Mouse (Mus musculus): ENCODE data around the gene Ndn. TPM values are rescaled to one million over a fixed set of nuclear protein-coding genes. Genes with fewer than 3 reads are reported as not detected.

The Ndn gene
- 181 and 185 TPM in 2 replicates for polyA plus RNA-seq (2014; fragmentation: Nextera tagmentation; extraction: Ambion mirVana)

DNA sequence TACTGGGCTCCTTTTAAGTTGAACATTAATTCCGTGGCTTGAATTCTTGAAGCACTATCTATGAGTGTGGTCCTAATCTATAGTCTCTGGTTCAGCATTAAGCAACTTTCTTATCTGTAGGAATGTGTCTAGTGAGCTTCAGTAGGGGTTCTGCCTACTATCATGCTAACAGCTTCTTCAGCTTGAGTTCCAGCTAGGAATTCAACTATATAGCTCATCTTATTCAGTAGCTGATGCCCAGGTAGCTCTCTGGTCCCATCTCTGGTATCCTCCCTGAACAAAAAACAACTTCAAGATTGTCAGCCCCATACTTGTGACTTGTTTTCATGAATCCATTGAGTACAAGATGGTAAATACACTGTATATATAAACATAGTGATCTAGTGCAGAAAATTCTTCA lies at the start of gene Ndn:
Gene Ndn (plus strand): TSS at position 301 of the 400 bp plus-strand sequence.
- no peak within 1 kb of the TSS for H3K4me2 ChIP-seq
- peaks cover 4% of the 10 kb centered on the region; the same call in 1 of the 2 replicates for H3K4me1 ChIP-seq (ENCODE audit: control insufficient read depth, insufficient read depth, low read length)
- H3K27me3 ChIP-seq (ENCODE audit: control insufficient read depth, insufficient read depth, low read length): no peaks in the 10 kb centered on the region
- ATAC-seq (ENCODE audit: low FRiP score): no peak
- 0 out of 2 replicates have a peak, but pooled peaks cover 2% of the 10 kb centered on the region for H3K9me3 ChIP-seq (ENCODE audit: control insufficient read depth, low read length)
- H3K27ac ChIP-seq (ENCODE audit: low read depth, low read length): no peak within 1 kb of the TSS
- no peak within 1 kb of the TSS for H3K4me3 ChIP-seq (ENCODE audit: low read depth, low read length)
- no peak within 1 kb of the TSS for H3K9ac ChIP-seq (ENCODE audit: low read length)
- H3K36me3 ChIP-seq (ENCODE audit: control insufficient read depth, insufficient read depth, low read length): no peaks in the 10 kb centered on the region
- DNase-seq (ENCODE audit: low spot score, missing footprints): peak; percentile 64
- 61% methylated on average over 1 of the region's 1 CpGs for WGBS

DNA sequence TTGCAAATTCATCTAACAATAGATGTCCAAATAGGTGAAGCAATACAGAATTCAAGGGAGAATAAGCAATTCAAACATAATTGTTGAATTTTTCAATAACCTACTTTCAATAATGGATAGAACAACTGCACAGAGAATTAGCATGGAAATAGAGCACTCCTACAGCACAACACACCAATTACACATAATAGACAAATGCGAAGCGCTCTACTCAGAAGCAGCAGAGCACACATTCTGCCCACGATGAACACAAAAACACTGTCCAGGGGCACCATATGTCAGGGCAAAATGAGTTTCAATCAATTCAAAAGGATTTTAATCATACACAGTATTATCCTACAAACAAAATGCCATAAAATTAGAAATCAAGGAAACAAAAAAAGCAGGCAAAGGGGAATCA lies 43.9 kb upstream of the Ndn start:
- Histone ChIP-seq H3K4me3 (ENCODE audit: low read depth, low read length) (no peak overlapping the region), H3K27me3 (ENCODE audit: control insufficient read depth, insufficient read depth, low read length) (no peaks in the 10 kb centered on the region), H3K4me2 (no peak overlapping the region), H3K36me3 (ENCODE audit: control insufficient read depth, insufficient read depth, low read length) (no peaks in the 10 kb centered on the region), H3K27ac (ENCODE audit: low read depth, low read length) (no peak overlapping the region), H3K9ac (ENCODE audit: low read length) (no peak overlapping the region), H3K9me3 (ENCODE audit: control insufficient read depth, low read length) (no peaks in the 10 kb centered on the region), H3K4me1 (ENCODE audit: control insufficient read depth, insufficient read depth, low read length) (no peaks in the 10 kb centered on the region)
- no peak for ATAC-seq (ENCODE audit: low FRiP score)
- 65% methylated on average over 3 of the region's 3 CpGs for WGBS
- DNase-seq (ENCODE audit: low spot score, missing footprints): no peak

DNA sequence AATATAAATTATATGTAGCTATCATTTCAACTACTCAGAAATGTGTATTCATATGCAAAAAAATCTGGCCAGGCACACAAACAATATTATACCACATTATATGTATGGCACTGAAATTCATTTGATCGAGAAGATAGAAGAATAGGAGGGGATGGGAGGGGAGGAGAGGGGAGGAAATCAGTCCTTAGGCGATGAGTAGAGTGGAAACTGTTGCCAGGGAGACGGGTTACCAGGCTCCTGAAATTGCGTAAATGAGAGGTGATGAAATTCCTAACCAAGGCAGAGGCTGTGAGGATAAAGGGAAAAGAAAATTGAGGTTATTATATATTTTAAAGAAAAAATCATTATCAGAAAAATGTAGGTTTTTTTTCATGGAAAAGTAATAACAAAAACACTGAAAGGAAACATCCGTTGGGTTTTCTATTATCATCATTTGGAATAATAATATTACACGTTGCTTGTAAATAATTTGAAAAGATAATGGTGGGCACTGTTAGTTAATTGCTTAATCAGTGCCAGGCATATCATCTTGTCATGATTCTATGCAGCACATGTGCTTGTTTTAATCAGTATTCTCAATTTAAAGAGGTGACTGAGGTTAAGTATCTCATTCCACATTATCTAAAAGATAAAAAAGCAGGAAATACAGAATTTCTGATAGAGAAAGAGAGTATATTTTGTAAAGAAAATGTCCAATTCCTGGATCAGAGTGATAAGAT lies 39.3 kb upstream of the Ndn start:
- ATAC-seq (ENCODE audit: low FRiP score): peak; percentile 69
- H3K27ac ChIP-seq (ENCODE audit: low read depth, low read length): no peak overlapping the region; the same call in 1 of the 2 replicates
- H3K9ac ChIP-seq (ENCODE audit: low read length): no peak overlapping the region
- H3K4me1 ChIP-seq (ENCODE audit: control insufficient read depth, insufficient read depth, low read length): no peaks in the 10 kb centered on the region; the same call in 1 of the 2 replicates
- H3K9me3 ChIP-seq (ENCODE audit: control insufficient read depth, low read length): no peaks in the 10 kb centered on the region
- no peak for DNase-seq (ENCODE audit: low spot score, missing footprints)
- WGBS: 31% methylated on average over 6 of the region's 6 CpGs
- H3K36me3 ChIP-seq (ENCODE audit: control insufficient read depth, insufficient read depth, low read length): no peaks in the 10 kb centered on the region
- H3K27me3 ChIP-seq (ENCODE audit: control insufficient read depth, insufficient read depth, low read length): no peaks in the 10 kb centered on the region
- no peak overlapping the region for H3K4me2 ChIP-seq
- no peak overlapping the region for H3K4me3 ChIP-seq (ENCODE audit: low read depth, low read length)

DNA sequence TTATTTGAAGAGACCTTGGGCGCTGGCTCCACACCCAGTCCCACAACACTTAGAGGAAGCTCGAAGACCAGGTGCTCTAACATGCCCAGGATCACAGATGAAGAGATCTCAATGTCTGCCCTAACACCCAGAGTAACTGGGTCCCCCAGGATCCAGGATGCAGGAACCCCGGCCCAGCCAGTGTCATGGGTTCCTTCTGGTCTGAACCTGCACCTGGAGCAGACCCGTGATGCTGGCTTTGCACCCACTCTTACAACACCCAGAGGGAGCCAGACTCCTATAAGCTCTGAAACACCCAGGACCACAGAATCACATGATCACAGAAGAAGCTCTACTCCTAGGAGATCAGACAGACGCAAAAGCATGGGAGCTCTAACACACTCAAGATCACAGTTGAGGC lies 29.6 kb upstream of the Ndn start:
- no peak overlapping the region for H3K9ac ChIP-seq (ENCODE audit: low read length)
- H3K27ac ChIP-seq (ENCODE audit: low read depth, low read length): no peak overlapping the region
- DNase-seq (ENCODE audit: low spot score, missing footprints) (no peak), ATAC-seq (ENCODE audit: low FRiP score) (no peak)
- H3K9me3 ChIP-seq (ENCODE audit: control insufficient read depth, low read length): no peaks in the 10 kb centered on the region; the same call in 1 of the 2 replicates
- H3K36me3 ChIP-seq (ENCODE audit: control insufficient read depth, insufficient read depth, low read length): no peaks in the 10 kb centered on the region
- no peak overlapping the region for H3K4me2 ChIP-seq
- H3K27me3 ChIP-seq (ENCODE audit: control insufficient read depth, insufficient read depth, low read length): no peaks in the 10 kb centered on the region
- WGBS: 80% methylated on average over 5 of the region's 5 CpGs
- H3K4me1 ChIP-seq (ENCODE audit: control insufficient read depth, insufficient read depth, low read length): no peaks in the 10 kb centered on the region
- no peak overlapping the region for H3K4me3 ChIP-seq (ENCODE audit: low read depth, low read length)

DNA sequence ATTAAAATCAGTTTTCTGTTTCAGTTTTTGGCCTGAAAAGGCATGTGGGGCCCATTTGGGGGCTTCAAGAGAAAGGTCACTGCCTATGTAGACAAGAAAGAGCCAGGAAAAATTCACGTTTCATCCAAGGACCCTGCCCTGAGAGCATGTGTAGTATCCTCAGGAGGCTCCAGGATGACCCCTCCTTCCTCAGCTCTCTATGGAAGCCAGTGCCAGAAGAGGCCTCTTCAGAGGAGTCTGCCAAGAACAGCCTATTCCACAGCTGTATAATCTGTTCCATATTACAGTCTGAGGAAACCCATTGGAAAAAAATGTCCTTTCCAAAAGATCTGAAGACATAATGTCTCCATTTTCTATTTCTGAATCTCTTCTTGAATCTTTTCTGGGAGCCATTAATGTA lies 958 bp upstream of the Ndn start:
- Histone ChIP-seq H3K4me2 (no peak overlapping the region), H3K27ac (ENCODE audit: low read depth, low read length) (no peak overlapping the region), H3K9me3 (ENCODE audit: control insufficient read depth, low read length) (0 out of 2 replicates have a peak, but pooled peaks cover 2% of the 10 kb centered on the region), H3K36me3 (ENCODE audit: control insufficient read depth, insufficient read depth, low read length) (no peaks in the 10 kb centered on the region), H3K4me3 (ENCODE audit: low read depth, low read length) (no peak overlapping the region), H3K4me1 (ENCODE audit: control insufficient read depth, insufficient read depth, low read length) (peaks cover 2% of the 10 kb centered on the region; the same call in 1 of the 2 replicates), H3K27me3 (ENCODE audit: control insufficient read depth, insufficient read depth, low read length) (no peaks in the 10 kb centered on the region), H3K9ac (ENCODE audit: low read length) (no peak overlapping the region)
- WGBS: 30% methylated on average over 1 of the region's 1 CpGs
- ATAC-seq (ENCODE audit: low FRiP score) (no peak), DNase-seq (ENCODE audit: low spot score, missing footprints) (no peak)

DNA sequence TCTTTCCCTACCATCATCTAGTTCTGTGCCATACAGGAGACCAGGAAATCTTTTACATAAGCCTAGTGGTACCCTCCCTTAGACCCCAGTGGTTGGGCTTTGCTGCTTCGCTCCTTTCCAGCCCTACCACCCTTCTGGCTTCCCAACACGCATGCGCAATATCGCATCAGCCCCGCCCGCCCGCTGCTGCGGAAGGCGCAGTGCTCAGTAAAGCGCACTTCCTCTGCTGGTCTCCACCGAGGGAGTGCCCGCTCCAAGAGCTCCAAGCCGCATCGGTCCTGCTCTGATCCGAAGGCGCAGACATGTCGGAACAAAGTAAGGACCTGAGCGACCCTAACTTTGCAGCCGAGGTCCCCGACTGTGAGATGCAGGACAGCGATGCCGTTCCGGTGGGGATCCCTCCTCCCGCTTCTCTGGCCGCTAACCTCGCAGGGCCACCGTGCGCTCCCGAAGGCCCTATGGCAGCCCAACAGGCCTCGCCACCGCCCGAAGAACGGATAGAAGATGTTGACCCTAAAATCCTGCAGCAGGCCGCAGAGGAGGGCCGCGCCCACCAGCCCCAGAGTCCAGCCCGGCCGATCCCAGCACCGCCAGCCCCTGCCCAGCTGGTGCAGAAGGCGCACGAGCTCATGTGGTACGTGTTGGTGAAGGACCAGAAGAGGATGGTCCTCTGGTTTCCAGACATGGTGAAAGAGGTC lies 1.9 kb downstream of the Ndn start:
- peak overlapping the region; percentile 44 for H3K27ac ChIP-seq (ENCODE audit: low read depth, low read length)

DNA sequence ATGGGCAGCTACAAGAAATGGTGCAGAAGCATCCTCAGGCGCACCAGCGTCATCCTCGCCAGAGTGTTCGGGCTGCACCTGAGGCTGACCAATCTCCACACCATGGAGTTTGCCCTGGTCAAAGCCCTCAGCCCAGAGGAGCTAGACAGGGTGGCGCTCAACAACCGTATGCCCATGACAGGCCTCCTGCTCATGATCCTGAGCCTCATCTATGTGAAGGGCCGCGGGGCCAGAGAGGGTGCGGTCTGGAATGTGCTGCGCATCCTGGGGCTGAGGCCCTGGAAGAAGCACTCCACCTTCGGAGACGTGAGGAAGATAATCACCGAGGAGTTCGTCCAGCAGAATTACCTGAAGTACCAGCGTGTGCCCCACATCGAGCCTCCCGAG lies 2.4 kb downstream of the Ndn start:
- Histone ChIP-seq H3K27ac (ENCODE audit: low read depth, low read length) (no peak overlapping the region), H3K4me1 (ENCODE audit: control insufficient read depth, insufficient read depth, low read length) (peaks cover 4% of the 10 kb centered on the region; the same call in 1 of the 2 replicates), H3K4me2 (peak overlapping the region; percentile 54), H3K27me3 (ENCODE audit: control insufficient read depth, insufficient read depth, low read length) (no peaks in the 10 kb centered on the region), H3K9ac (ENCODE audit: low read length) (peak overlapping the region; percentile 68), H3K9me3 (ENCODE audit: control insufficient read depth, low read length) (0 out of 2 replicates have a peak, but pooled peaks cover 2% of the 10 kb centered on the region), H3K36me3 (ENCODE audit: control insufficient read depth, insufficient read depth, low read length) (no peaks in the 10 kb centered on the region), H3K4me3 (ENCODE audit: low read depth, low read length) (peak overlapping the region; percentile 45)
- WGBS: 32% methylated on average over 17 of the region's 17 CpGs
- DNase-seq (ENCODE audit: low spot score, missing footprints): peak; percentile 85
- peak; percentile 40; the same call in 1 of the 2 replicates for ATAC-seq (ENCODE audit: low FRiP score)

More for the DNA sequence above, 1.9 kb downstream of the Ndn start:
- Histone ChIP-seq H3K4me2 (peak overlapping the region; percentile 54), H3K36me3 (ENCODE audit: control insufficient read depth, insufficient read depth, low read length) (no peaks in the 10 kb centered on the region), H3K27me3 (ENCODE audit: control insufficient read depth, insufficient read depth, low read length) (no peaks in the 10 kb centered on the region), H3K9ac (ENCODE audit: low read length) (peak overlapping the region; percentile 68), H3K9me3 (ENCODE audit: control insufficient read depth, low read length) (0 out of 2 replicates have a peak, but pooled peaks cover 2% of the 10 kb centered on the region), H3K4me3 (ENCODE audit: low read depth, low read length) (peak overlapping the region; percentile 45), H3K4me1 (ENCODE audit: control insufficient read depth, insufficient read depth, low read length) (peaks cover 4% of the 10 kb centered on the region; the same call in 1 of the 2 replicates)
- peak; percentile 95 for ATAC-seq (ENCODE audit: low FRiP score)
- peak; percentile 97 for DNase-seq (ENCODE audit: low spot score, missing footprints)
- WGBS: 17% methylated on average over 42 of the region's 42 CpGs

DNA sequence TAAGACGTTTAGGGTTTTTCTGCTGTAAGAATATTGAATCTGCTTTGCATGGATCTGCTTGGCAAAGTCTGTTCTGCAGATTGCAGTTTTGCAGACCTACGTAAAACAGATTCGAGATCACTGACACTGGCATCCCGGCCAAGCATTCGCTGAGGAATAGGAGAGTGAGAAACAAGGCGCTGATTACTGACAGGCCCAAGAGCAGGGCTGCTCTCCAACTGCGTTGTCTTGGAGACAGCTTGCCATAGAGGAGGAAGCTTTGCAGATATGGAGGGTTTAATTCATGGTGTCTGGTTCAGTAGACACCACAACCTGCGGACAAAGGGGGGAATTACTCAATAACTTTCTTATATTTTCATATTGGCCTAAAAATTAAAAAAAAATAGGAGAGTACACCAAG lies 4.9 kb downstream of the Ndn start:
- no peak for ATAC-seq (ENCODE audit: low FRiP score)
- no peak overlapping the region for H3K9ac ChIP-seq (ENCODE audit: low read length)
- no peaks in the 10 kb centered on the region for H3K36me3 ChIP-seq (ENCODE audit: control insufficient read depth, insufficient read depth, low read length)
- DNase-seq (ENCODE audit: low spot score, missing footprints): peak; percentile 26
- no peak overlapping the region for H3K27ac ChIP-seq (ENCODE audit: low read depth, low read length)
- peaks cover 4% of the 10 kb centered on the region; the same call in 1 of the 2 replicates for H3K4me1 ChIP-seq (ENCODE audit: control insufficient read depth, insufficient read depth, low read length)
- no peaks in the 10 kb centered on the region for H3K27me3 ChIP-seq (ENCODE audit: control insufficient read depth, insufficient read depth, low read length)
- H3K4me2 ChIP-seq: no peak overlapping the region
- 0 out of 2 replicates have a peak, but pooled peaks cover 2% of the 10 kb centered on the region for H3K9me3 ChIP-seq (ENCODE audit: control insufficient read depth, low read length)
- 46% methylated on average over 8 of the region's 8 CpGs for WGBS
- H3K4me3 ChIP-seq (ENCODE audit: low read depth, low read length): no peak overlapping the region
